Mouse (Mus musculus) testis, postnatal 14 days (tissue): ENCODE measurements around the gene AL607142.1.

ENCODE experiments used
- DNase-seq: peaks from one replicate; pipeline ENCODE4 v3.0.0; 2021; ENCODE audit warnings: low spot score

AL607142.1 gene

GRCm38 (mm10) chr4:120057529-120057928 lies 7.3 kb upstream of the AL607142.1 start:
- no peak for DNase-seq

GRCm38 (mm10) chr4:120058157-120058556 lies 6.6 kb upstream of the AL607142.1 start:
- no peak for DNase-seq

- no peak for DNase-seq
These were observed 6.0 kb upstream of the AL607142.1 start for GRCm38 (mm10) chr4:120058794-120059193.

GRCm38 (mm10) chr4:120061727-120062126 lies 3.1 kb upstream of the AL607142.1 start:
- no peak for DNase-seq

- DNase-seq = no peak
These were observed 2.6 kb upstream of the AL607142.1 start for GRCm38 (mm10) chr4:120062198-120062597.

- DNase-seq = no peak
These were observed 2.0 kb upstream of the AL607142.1 start for GRCm38 (mm10) chr4:120062754-120063153.

- no peak for DNase-seq
These were observed 1.3 kb upstream of the AL607142.1 start for GRCm38 (mm10) chr4:120063353-120064124.

- no peak for DNase-seq
These were observed 2.2 kb downstream of the AL607142.1 start for GRCm38 (mm10) chr4:120066841-120067591.

- DNase-seq = no peak
These were observed 2.9 kb downstream of the AL607142.1 start for GRCm38 (mm10) chr4:120067592-120068235.

GRCm38 (mm10) chr4:120068883-120069581 lies 4.2 kb downstream of the AL607142.1 start:
- DNase-seq = no peak

- DNase-seq = no peak
These were observed 4.8 kb downstream of the AL607142.1 start for GRCm38 (mm10) chr4:120069582-120069980.

- no peak for DNase-seq
These were observed 6.6 kb downstream of the AL607142.1 start for GRCm38 (mm10) chr4:120071411-120071810.

- DNase-seq = no peak
These were observed 7.2 kb downstream of the AL607142.1 start for GRCm38 (mm10) chr4:120071842-120072507.

GRCm38 (mm10) chr4:120074061-120074460 lies 9.3 kb downstream of the AL607142.1 start:
- no peak for DNase-seq

- no peak for DNase-seq
These were observed 12.5 kb downstream of the AL607142.1 start for GRCm38 (mm10) chr4:120077322-120077721.

GRCm38 (mm10) chr4:120082527-120082926 lies 17.7 kb downstream of the AL607142.1 start:
- DNase-seq = no peak

- no peak for DNase-seq
These were observed 18.9 kb downstream of the AL607142.1 start for GRCm38 (mm10) chr4:120083700-120084099.

- no peak for DNase-seq
These were observed 24.7 kb downstream of the AL607142.1 start for GRCm38 (mm10) chr4:120089536-120089935.

- DNase-seq = no peak
These were observed 27.4 kb downstream of the AL607142.1 start for GRCm38 (mm10) chr4:120091997-120092783.

- no peak for DNase-seq
These were observed 32.1 kb downstream of the AL607142.1 start for GRCm38 (mm10) chr4:120096935-120097334.

GRCm38 (mm10) chr4:120101186-120101585 lies 36.4 kb downstream of the AL607142.1 start:
- DNase-seq = no peak
